Mouse (Mus musculus): Measurements from ENCODE around the gene Ccdc28b. TPM values are rescaled to one million over a fixed set of nuclear protein-coding genes. Genes with fewer than 3 reads are reported as not detected.
A peak's percentile ranks its signal among the peaks of the same experiment; 100 is the strongest.

Ccdc28b gene
- polyA plus RNA-seq, 1 experiment from 2014 or later = 168 TPM

DNA sequence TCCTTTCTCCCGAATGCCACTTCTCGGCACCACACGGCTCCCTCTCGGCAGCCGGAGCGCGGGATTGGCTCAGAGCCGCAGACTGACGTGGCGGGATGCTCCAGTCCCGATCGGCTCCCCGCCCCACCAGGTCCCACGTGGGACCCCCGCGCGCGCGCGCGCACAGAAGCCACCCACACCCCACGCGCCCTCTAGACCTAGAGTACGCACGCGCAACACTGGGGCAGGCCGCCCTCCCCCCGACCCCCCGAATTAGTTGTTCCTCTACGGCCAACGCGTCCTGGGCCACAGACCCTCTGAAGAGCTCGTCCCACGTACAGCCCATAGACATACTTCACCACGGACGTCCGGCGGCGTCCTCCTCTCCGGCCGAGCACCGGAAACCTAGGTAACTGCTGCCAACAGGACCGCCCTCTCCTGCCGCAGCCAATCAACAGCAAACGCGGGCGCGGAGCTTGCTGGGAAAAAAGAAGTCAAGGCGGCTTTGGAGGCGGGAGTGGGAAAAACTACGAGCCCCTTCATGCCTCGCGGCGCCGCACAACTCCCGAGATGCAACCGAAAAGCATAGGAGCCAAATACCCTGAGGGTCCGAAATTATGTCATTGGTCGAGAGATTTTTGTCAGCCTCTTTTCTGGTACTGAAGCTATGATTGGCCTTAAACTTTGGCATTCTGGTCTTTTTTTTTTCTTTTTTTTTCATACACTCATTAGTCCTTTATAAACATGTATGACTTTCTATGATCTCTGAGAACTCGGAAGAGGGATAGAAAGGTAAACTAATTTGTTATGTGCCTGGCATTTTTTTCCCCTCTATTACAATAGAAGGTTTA, 17.1 kb upstream of the Ccdc28b start, which contains the start of gene Txlna:
Txlna (minus strand) TSS at position 428 of the 830 bp plus-strand sequence.
- peak; percentile 97 for ATAC-seq (ENCODE audit: low FRiP score)
- peaks cover 40% of the 10 kb centered on the region for H3K36me3 ChIP-seq
- under 1% methylated on average over 60 of the region's 60 CpGs for WGBS

GRCm38 (mm10) chr4:129640101-129640637, 16.4 kb upstream of the Ccdc28b start:
- Histone ChIP-seq H3K4me1 (peaks cover 37% of the 10 kb centered on the region), H3K9ac (replicated peaks) (peak overlapping the region; percentile 76), H3K4me2 (peak overlapping the region; percentile 94), H3K9me3 (replicated peaks) (no peaks in the 10 kb centered on the region), H3K27ac (replicated peaks) (peak overlapping the region; percentile 97), H3K4me3 (replicated peaks) (peak overlapping the region; percentile 65), H3K36me3 (peaks cover 38% of the 10 kb centered on the region), H3K27me3 (replicated peaks) (no peaks in the 10 kb centered on the region)
- WGBS = 6% methylated on average over 17 of the region's 17 CpGs
- no peak for ATAC-seq (ENCODE audit: low FRiP score)

More for the DNA sequence above, 17.1 kb upstream of the Ccdc28b start, which contains the start of gene Txlna:
- peak within 1 kb of the TSS; percentile 65 for H3K4me3 ChIP-seq (replicated peaks)
- peak within 1 kb of the TSS; percentile 94 for H3K4me2 ChIP-seq
- no peaks in the 10 kb centered on the region for H3K9me3 ChIP-seq (replicated peaks)
- H3K27me3 ChIP-seq (replicated peaks) = no peaks in the 10 kb centered on the region
- H3K27ac ChIP-seq (replicated peaks) = peak within 1 kb of the TSS; percentile 97
- peak within 1 kb of the TSS; percentile 76 for H3K9ac ChIP-seq (replicated peaks)
- H3K4me1 ChIP-seq = peaks cover 37% of the 10 kb centered on the region

- Histone ChIP-seq H3K4me3 (replicated peaks) (peak overlapping the region; percentile 65), H3K4me1 (peaks cover 37% of the 10 kb centered on the region), H3K36me3 (peaks cover 38% of the 10 kb centered on the region), H3K27ac (replicated peaks) (no peak overlapping the region), H3K9me3 (replicated peaks) (no peaks in the 10 kb centered on the region), H3K9ac (replicated peaks) (no peak overlapping the region), H3K4me2 (peak overlapping the region; percentile 94), H3K27me3 (replicated peaks) (no peaks in the 10 kb centered on the region)
- no peak for ATAC-seq (ENCODE audit: low FRiP score)
- 88% methylated on average over 15 of the region's 15 CpGs for WGBS
Observed at GRCm38 (mm10) chr4:129639221-129639620, 15.5 kb upstream of the Ccdc28b start.

DNA sequence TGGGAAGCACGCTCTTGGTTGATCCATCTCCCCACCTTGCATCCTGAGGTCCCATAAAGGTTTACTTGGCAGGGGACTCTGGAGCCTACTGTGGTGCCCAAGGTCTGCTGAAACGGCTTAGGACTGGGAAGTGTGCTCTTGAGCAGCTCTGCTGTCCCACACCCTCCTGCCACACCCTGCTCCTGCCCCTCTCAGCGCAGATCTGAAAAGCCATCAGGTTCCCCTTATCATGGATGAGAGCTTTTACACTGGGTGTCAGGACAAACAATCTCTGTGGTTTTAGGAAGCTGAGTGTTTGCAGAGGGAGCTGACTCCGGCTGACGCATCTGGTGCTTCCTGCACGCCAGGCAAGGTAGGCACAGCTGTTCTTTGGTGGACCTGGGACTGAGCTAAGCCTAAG, 10.1 kb upstream of the Ccdc28b start:
- Histone ChIP-seq H3K27ac (replicated peaks) (no peak overlapping the region), H3K9me3 (replicated peaks) (no peaks in the 10 kb centered on the region), H3K36me3 (peaks cover 87% of the 10 kb centered on the region), H3K9ac (replicated peaks) (no peak overlapping the region), H3K4me2 (no peak overlapping the region), H3K4me3 (replicated peaks) (no peak overlapping the region), H3K27me3 (replicated peaks) (no peaks in the 10 kb centered on the region), H3K4me1 (peaks cover 26% of the 10 kb centered on the region)
- WGBS = 93% methylated on average over 6 of the region's 6 CpGs
- ATAC-seq (ENCODE audit: low FRiP score) = no peak

DNA sequence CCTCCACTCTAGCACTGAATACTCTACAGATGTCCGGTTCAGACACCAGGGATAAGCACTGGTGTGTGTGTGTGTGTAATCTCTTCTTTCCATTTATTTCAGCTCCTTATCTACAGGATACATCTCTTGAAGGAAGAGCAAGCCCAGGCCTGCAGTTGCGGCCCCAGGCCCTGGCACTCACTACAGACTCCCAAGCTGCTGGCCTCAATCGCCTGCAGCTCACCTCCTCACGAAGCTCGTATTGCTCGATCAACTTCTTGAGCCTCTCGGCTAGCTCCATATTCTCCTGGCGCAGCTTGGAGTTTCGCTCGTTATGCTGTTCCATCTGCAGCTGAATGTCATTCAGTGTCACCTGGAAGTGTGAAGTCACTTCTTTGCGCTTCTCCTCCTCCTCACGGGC, 8.1 kb upstream of the Ccdc28b start:
- Histone ChIP-seq H3K27me3 (replicated peaks) (no peaks in the 10 kb centered on the region), H3K4me1 (peaks cover 9% of the 10 kb centered on the region), H3K27ac (replicated peaks) (no peak overlapping the region), H3K4me2 (no peak overlapping the region), H3K9me3 (replicated peaks) (no peaks in the 10 kb centered on the region), H3K4me3 (replicated peaks) (no peak overlapping the region), H3K9ac (replicated peaks) (no peak overlapping the region), H3K36me3 (peaks cover 95% of the 10 kb centered on the region)
- 93% methylated on average over 12 of the region's 12 CpGs for WGBS
- no peak for ATAC-seq (ENCODE audit: low FRiP score)

- ATAC-seq (ENCODE audit: low FRiP score) = no peak
- Histone ChIP-seq H3K4me1 (peaks cover 12% of the 10 kb centered on the region), H3K4me3 (replicated peaks) (no peak overlapping the region), H3K27ac (replicated peaks) (no peak overlapping the region), H3K9ac (replicated peaks) (no peak overlapping the region), H3K4me2 (no peak overlapping the region), H3K36me3 (peaks cover 95% of the 10 kb centered on the region), H3K27me3 (replicated peaks) (no peaks in the 10 kb centered on the region), H3K9me3 (replicated peaks) (no peaks in the 10 kb centered on the region)
- WGBS = 68% methylated on average over 4 of the region's 4 CpGs
Observed at GRCm38 (mm10) chr4:129630944-129631343, 7.2 kb upstream of the Ccdc28b start.

DNA sequence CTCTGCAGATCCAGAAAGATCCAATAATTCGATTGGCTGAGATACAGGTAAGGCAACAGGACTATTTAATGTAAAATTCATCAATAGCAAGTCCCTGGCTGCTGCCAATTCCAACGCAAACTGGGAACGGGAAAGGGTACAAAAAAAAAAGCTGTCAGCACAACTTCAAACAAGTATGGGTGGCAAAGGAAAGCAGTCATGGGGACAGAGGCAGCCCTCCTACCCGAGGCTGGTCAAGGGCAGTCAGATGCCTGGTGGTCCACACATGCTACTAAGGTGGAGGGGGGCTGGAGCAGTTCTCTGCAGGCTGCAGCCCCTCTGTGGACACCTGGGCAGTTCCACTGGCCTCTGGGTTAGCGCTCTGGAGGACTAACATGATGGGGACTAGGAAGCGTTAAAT, 2.3 kb upstream of the Ccdc28b start:
- H3K4me2 ChIP-seq = no peak overlapping the region
- H3K9ac ChIP-seq (replicated peaks) = no peak overlapping the region
- H3K9me3 ChIP-seq (replicated peaks) = no peaks in the 10 kb centered on the region
- no peak overlapping the region for H3K4me3 ChIP-seq (replicated peaks)
- no peak for ATAC-seq (ENCODE audit: low FRiP score)
- peaks cover 51% of the 10 kb centered on the region for H3K36me3 ChIP-seq
- WGBS = 77% methylated on average over 6 of the region's 6 CpGs
- H3K4me1 ChIP-seq = peaks cover 44% of the 10 kb centered on the region
- no peaks in the 10 kb centered on the region for H3K27me3 ChIP-seq (replicated peaks)
- peak overlapping the region; percentile 93 for H3K27ac ChIP-seq (replicated peaks)

DNA sequence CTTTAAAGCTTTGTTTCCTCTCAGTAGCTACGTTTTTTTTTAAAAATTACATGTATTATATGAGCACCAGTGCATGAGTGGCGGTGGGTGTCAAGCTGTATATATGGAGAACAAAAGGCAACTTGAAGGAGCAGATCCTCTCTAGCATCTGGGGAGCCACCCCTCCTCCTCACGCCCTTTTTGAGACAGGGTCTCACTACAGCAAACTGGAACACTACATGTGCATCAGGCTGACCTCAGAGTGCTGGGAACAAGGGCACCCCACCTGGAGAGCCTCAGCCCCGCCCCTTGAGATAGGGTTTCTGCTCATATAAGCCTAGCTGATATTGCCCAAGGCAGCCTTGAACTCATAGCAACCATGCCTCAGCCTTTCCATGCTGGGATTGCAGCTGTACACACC, 1.7 kb upstream of the Ccdc28b start:
- WGBS = 49% methylated on average over 4 of the region's 4 CpGs
- Histone ChIP-seq H3K4me1 (peaks cover 47% of the 10 kb centered on the region), H3K4me2 (peak overlapping the region; percentile 68), H3K36me3 (peaks cover 45% of the 10 kb centered on the region), H3K9ac (replicated peaks) (peak overlapping the region; percentile 74), H3K9me3 (replicated peaks) (no peaks in the 10 kb centered on the region), H3K27me3 (replicated peaks) (no peaks in the 10 kb centered on the region), H3K4me3 (replicated peaks) (0 out of 2 replicates have a peak overlapping the region, but pooled peaks have one; percentile 64), H3K27ac (replicated peaks) (peak overlapping the region; percentile 93)
- ATAC-seq (ENCODE audit: low FRiP score) = no peak

GRCm38 (mm10) chr4:129625029-129625370, 1.3 kb upstream of the Ccdc28b start:
- Histone ChIP-seq H3K9me3 (replicated peaks) (no peaks in the 10 kb centered on the region), H3K36me3 (peaks cover 43% of the 10 kb centered on the region), H3K4me1 (peaks cover 48% of the 10 kb centered on the region), H3K4me2 (peak overlapping the region; percentile 68), H3K9ac (replicated peaks) (peak overlapping the region; percentile 74), H3K4me3 (replicated peaks) (peak overlapping the region; percentile 64), H3K27me3 (replicated peaks) (no peaks in the 10 kb centered on the region), H3K27ac (replicated peaks) (peak overlapping the region; percentile 93)
- 5% methylated on average over 6 of the region's 6 CpGs for WGBS
- ATAC-seq (ENCODE audit: low FRiP score) = peak; percentile 10; the same call in 1 of the 2 replicates

DNA sequence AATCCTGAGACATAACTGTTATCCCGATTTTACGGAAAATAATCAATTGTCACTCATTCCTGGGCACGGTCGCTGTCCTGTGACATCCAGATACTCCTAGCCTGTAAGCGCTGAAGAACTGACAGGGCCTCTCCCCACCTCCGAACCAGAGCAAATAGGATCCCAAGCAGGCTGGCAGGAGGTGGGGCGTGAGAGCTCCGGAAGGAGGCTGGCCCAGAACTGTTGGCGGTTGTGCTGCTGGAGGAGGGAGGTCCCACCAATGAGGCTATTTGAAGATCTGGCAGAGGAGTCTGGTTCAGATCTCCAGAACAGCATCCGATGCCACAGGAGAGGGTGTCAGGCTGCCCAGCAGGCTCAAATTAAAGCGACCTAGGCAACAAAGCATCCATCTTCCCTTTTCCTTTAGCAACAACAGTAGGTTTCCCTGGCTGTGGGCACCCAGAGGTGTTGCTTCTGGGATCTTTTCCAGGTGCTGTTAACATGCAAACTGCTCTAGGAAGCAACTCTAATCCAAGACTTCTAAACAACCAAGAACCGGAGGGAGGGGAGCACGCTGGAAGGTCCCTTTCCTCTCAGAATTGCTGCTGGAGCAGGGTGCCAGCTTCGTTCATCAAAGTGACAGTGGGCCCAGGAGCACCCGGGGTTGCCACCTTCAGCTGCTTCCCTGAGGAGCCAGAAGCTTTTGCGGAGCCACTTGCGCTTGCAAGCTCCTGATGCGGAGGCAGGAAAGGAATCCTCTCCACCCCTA, 708 bp upstream of the Ccdc28b start:
- peaks cover 39% of the 10 kb centered on the region for H3K36me3 ChIP-seq
- peak overlapping the region; percentile 68 for H3K4me2 ChIP-seq
- peak overlapping the region; percentile 74 for H3K9ac ChIP-seq (replicated peaks)
- H3K9me3 ChIP-seq (replicated peaks) = no peaks in the 10 kb centered on the region
- H3K27ac ChIP-seq (replicated peaks) = peak overlapping the region; percentile 93
- ATAC-seq (ENCODE audit: low FRiP score) = peak; percentile 94
- no peaks in the 10 kb centered on the region for H3K27me3 ChIP-seq (replicated peaks)
- 0% methylated on average over 18 of the region's 18 CpGs for WGBS
- H3K4me3 ChIP-seq (replicated peaks) = peak overlapping the region; percentile 64
- H3K4me1 ChIP-seq = peaks cover 48% of the 10 kb centered on the region

- Histone ChIP-seq H3K27ac (replicated peaks) (peak overlapping the region; percentile 93), H3K4me3 (replicated peaks) (peak overlapping the region; percentile 64), H3K36me3 (peaks cover 24% of the 10 kb centered on the region), H3K27me3 (replicated peaks) (no peaks in the 10 kb centered on the region), H3K4me1 (peaks cover 58% of the 10 kb centered on the region), H3K9ac (replicated peaks) (peak overlapping the region; percentile 74), H3K4me2 (peak overlapping the region; percentile 68), H3K9me3 (replicated peaks) (no peaks in the 10 kb centered on the region)
- no peak for ATAC-seq (ENCODE audit: low FRiP score)
- WGBS = 20% methylated on average over 8 of the region's 8 CpGs
Observed at GRCm38 (mm10) chr4:129622803-129623535, 778 bp downstream of the Ccdc28b start.

Measured in neural tube, embryonic 15.5 days (tissue).